Mouse (Mus musculus): ENCODE data around the gene Col4a3. TPM values are rescaled to one million over a fixed set of nuclear protein-coding genes. Genes with fewer than 3 reads are reported as not detected.
A peak's percentile ranks its signal among the peaks of the same experiment; 100 is the strongest.

Col4a3 gene
- polyA plus RNA-seq, 1 experiment from 2014 or later: 0.04 TPM

DNA sequence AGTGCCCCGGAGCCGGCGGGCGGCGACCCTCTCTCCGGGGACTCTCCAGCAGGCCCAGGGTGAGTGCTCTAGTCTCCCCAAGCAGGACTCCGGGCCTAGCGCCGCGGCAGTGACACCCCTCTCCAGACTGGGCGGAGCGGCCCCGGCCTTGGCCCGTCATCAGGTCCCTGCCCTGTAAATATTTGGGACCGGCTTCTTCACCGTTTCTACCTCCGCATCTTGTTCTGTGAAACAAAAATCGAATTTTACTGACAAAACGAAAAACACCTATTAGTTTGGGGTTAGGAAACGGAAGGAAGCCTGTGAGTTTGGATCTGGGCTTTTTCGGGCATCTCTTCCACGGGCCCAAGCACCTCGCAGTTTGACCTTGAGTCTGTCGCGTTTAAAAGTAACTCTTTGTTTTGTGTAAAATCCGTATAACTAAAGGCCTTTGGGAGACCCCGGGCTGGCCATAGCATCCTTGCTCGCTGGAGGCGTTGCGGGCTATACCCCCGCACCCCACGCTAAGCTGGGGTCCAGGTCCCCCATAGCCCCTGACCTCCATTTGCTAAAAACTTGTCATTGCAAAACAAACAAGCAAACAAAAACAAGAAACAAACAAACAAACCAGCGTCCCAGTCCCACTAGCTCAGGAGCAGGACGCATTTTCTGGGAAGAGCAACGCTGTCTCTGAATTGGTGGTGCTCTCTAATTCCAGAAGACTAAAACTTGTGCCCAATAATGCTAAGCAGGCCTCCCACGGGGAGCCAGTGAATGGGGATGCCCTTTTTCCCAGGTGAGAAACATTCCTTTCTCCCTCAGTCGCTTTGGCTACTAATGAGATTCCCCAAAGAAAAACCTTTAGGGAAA lies 138.5 kb downstream of the Col4a3 start:
- Histone ChIP-seq H3K4me1 (peaks cover 12% of the 10 kb centered on the region), H3K27ac (peak overlapping the region; percentile 90), H3K27me3 (ENCODE audit: poor library complexity, severe bottlenecking) (peaks cover 23% of the 10 kb centered on the region), H3K9me3 (no peaks in the 10 kb centered on the region), H3K36me3 (replicated peaks) (peaks cover 21% of the 10 kb centered on the region), H3K4me3 (peak overlapping the region; percentile 65)
- DNase-seq (ENCODE audit: extremely low spot score, low spot score): no peak
- WGBS: 1% methylated on average over 37 of the region's 37 CpGs

DNA sequence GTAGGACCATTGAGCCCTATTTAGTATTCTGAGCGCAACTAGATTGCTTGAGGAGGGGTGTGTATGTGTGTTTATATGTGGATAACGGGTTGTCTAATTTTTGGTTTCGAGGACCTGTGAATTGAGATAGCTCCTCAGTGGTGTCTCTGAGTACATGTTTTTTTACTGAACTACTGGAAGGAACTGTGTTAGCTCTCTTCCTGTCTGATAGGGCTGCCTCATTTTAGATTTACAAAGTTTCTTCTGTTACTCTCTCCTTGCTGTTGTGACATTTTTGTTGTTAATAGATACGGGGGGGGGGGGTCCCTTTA lies 139.1 kb downstream of the Col4a3 start:
- H3K4me1 ChIP-seq: peaks cover 12% of the 10 kb centered on the region
- H3K27ac ChIP-seq: no peak overlapping the region
- DNase-seq (ENCODE audit: extremely low spot score, low spot score): no peak
- WGBS: 48% methylated on average over 4 of the region's 4 CpGs
- peak overlapping the region; percentile 65 for H3K4me3 ChIP-seq
- H3K36me3 ChIP-seq (replicated peaks): peaks cover 27% of the 10 kb centered on the region
- H3K9me3 ChIP-seq: no peaks in the 10 kb centered on the region
- peaks cover 23% of the 10 kb centered on the region for H3K27me3 ChIP-seq (ENCODE audit: poor library complexity, severe bottlenecking)

DNA sequence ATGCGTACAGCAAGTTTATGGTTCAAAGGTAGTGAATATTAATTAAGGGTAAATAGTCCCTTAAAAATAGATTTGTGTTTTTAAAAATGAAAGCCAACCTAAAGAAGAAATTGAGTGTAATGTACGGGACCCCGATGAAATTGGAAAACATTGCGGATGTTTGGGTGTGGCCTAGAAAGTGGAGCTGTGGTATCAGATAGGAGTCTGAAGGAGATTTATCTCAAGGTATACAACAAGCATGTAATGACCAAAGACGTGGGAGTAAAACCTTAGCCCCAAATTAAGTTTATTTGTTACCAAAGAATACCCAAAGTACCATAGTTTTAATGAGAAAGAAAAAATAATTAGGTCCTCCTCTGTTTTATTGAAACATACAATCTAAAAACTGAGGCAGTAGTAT lies 139.8 kb downstream of the Col4a3 start:
- Histone ChIP-seq H3K27me3 (ENCODE audit: poor library complexity, severe bottlenecking) (peaks cover 17% of the 10 kb centered on the region), H3K36me3 (replicated peaks) (peaks cover 33% of the 10 kb centered on the region), H3K27ac (no peak overlapping the region), H3K9me3 (no peaks in the 10 kb centered on the region), H3K4me3 (no peak overlapping the region), H3K4me1 (peaks cover 12% of the 10 kb centered on the region)
- DNase-seq (ENCODE audit: extremely low spot score, low spot score): no peak
- 95% methylated on average over 5 of the region's 5 CpGs for WGBS

- Histone ChIP-seq H3K27me3 (ENCODE audit: poor library complexity, severe bottlenecking) (no peaks in the 10 kb centered on the region), H3K9me3 (no peaks in the 10 kb centered on the region), H3K4me3 (no peak overlapping the region), H3K27ac (no peak overlapping the region), H3K4me1 (no peaks in the 10 kb centered on the region), H3K36me3 (replicated peaks) (peaks cover 91% of the 10 kb centered on the region)
- WGBS: 98% methylated on average over 1 of the region's 1 CpGs
- no peak for DNase-seq (ENCODE audit: extremely low spot score, low spot score)
These were observed 146.6 kb downstream of the Col4a3 start for GRCm38 (mm10) chr1:82733357-82733756.

DNA sequence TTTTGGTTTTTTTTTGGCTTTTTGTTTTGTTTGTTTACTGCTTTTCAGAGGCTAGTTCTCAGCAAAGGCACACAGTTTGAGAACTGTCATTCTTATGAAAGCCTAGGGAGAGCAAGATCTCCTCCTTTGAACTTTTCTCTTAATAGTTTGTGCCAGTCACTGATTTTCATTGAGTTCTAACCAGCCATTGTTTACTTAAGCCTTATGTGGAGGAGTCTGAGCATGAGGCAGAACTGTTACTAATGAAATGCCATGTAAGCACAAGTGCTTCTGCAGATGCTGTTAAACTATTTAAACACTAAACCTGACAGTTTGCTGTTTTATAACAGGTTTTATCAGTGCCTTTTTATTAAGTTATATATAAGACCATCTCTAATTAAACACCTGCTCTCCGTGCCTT lies 151.3 kb downstream of the Col4a3 start:
- no peaks in the 10 kb centered on the region for H3K4me1 ChIP-seq
- H3K9me3 ChIP-seq: no peaks in the 10 kb centered on the region
- 100% methylated on average over 1 of the region's 1 CpGs for WGBS
- H3K27ac ChIP-seq: no peak overlapping the region
- no peak for DNase-seq (ENCODE audit: extremely low spot score, low spot score)
- H3K36me3 ChIP-seq (replicated peaks): peaks cover 72% of the 10 kb centered on the region
- H3K4me3 ChIP-seq: no peak overlapping the region
- H3K27me3 ChIP-seq (ENCODE audit: poor library complexity, severe bottlenecking): no peaks in the 10 kb centered on the region

DNA sequence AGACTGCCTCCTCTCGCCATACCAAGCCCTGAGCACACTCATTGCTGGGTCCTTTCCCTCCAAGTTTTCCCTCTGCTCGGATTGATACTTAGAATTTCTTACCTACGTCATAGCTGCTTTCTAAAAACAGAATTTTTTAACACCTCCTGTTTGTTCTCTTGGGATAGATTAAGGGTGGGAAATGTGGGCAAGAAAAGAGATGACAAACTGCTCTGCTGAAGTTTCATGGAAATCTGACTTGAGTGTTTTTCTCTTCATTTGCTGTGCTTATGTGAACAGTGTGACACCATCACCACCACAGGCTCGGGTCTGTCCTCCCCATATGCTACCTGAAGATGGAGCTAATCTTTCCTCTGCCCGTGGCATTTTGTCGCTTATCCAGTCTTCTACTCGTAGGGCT lies 154.8 kb downstream of the Col4a3 start:
- 93% methylated on average over 7 of the region's 7 CpGs for WGBS
- no peak for DNase-seq (ENCODE audit: extremely low spot score, low spot score)

GRCm38 (mm10) chr1:82743962-82744361 lies 157.2 kb downstream of the Col4a3 start:
- H3K9me3 ChIP-seq: no peaks in the 10 kb centered on the region
- H3K27ac ChIP-seq: no peak overlapping the region
- WGBS: 97% methylated on average over 3 of the region's 3 CpGs
- no peak overlapping the region for H3K4me3 ChIP-seq
- no peak for DNase-seq (ENCODE audit: extremely low spot score, low spot score)
- H3K36me3 ChIP-seq (replicated peaks): peaks cover 33% of the 10 kb centered on the region
- H3K4me1 ChIP-seq: no peaks in the 10 kb centered on the region
- H3K27me3 ChIP-seq (ENCODE audit: poor library complexity, severe bottlenecking): no peaks in the 10 kb centered on the region

More for the DNA sequence above, 154.8 kb downstream of the Col4a3 start:
- H3K4me3 ChIP-seq: no peak overlapping the region
- no peaks in the 10 kb centered on the region for H3K27me3 ChIP-seq (ENCODE audit: poor library complexity, severe bottlenecking)
- no peaks in the 10 kb centered on the region for H3K9me3 ChIP-seq
- H3K36me3 ChIP-seq (replicated peaks): peaks cover 44% of the 10 kb centered on the region
- H3K4me1 ChIP-seq: no peaks in the 10 kb centered on the region
- H3K27ac ChIP-seq: no peak overlapping the region

DNA sequence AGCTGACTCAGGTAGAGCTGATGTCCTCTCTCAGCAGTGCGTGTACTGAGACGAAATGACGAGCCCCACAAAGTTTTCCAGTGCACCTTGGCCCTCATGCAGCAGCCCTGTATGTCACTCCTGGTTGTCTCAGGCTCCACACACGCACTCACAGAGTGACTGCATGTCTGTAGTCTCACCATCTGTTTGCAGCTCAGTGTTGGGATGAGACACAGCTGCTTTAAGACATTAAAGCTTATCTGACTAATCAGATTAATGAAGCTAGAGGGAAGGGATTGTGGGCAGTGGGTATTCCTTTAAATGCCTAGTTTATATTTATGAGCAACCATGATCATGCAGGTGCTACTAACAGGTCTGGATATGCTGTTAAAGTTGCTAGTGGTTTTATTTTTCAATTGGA lies 159.7 kb downstream of the Col4a3 start:
- peaks cover 29% of the 10 kb centered on the region for H3K36me3 ChIP-seq (replicated peaks)
- no peaks in the 10 kb centered on the region for H3K27me3 ChIP-seq (ENCODE audit: poor library complexity, severe bottlenecking)
- no peak overlapping the region for H3K27ac ChIP-seq
- WGBS: 86% methylated on average over 4 of the region's 4 CpGs
- no peak overlapping the region for H3K4me3 ChIP-seq
- DNase-seq (ENCODE audit: extremely low spot score, low spot score): no peak
- no peaks in the 10 kb centered on the region for H3K9me3 ChIP-seq
- H3K4me1 ChIP-seq: no peaks in the 10 kb centered on the region

DNA sequence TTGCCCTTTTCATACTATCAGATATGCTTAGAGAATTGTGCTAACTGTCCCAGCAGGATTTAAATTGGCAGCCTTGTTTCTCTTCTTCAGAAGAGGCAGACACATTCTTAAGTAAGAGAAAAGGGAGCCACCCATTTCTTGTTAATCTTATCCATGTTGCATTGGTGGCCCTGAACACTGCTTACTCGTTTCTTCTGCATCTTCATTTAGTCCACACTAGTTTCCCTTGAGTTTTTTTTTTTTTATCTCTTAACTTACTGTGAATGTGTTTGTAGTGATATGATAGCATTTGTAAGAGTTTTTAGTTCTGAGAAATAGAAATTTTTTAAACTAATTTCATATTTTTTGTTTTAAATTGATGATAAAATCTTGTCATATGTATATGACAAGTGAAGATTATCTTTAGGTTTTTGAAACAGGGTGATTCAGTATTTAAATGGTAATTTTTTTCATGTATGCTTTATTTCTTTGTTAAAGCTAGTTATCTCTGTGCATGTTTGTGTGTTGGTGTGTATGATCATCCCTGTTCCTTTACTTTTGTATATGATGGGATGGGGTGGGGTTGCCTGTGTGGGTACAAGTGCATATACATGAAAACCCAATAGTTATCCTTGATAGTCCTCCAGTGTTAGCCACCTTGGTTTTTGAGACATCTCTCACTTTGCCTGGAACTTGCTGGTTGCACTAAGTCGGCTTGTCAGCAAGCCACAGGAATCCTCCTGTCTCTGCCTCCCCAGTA lies 161.2 kb downstream of the Col4a3 start:
- Histone ChIP-seq H3K27ac (no peak overlapping the region), H3K27me3 (ENCODE audit: poor library complexity, severe bottlenecking) (no peaks in the 10 kb centered on the region), H3K9me3 (no peaks in the 10 kb centered on the region), H3K4me1 (no peaks in the 10 kb centered on the region), H3K36me3 (replicated peaks) (peaks cover 29% of the 10 kb centered on the region), H3K4me3 (no peak overlapping the region)
- no peak for DNase-seq (ENCODE audit: extremely low spot score, low spot score)
- 88% methylated on average over 2 of the region's 2 CpGs for WGBS

DNA sequence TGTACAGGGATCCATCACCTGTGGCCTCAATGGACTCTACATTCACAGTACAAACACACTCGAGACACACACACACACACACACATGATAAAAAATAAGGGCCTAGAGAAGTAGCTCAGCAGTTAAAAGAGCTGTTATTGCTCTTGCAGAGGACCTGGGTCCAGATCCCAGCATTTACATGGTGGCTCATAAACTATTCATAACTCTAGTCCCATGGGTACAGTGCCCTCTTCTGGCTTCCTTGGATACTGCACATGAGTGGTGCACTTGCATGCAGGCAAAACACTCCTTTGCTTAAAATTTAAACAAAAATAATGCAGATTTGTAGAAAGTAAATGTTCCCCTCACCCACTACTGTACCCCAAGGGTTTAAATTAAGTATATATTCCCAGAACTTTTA lies 172.8 kb downstream of the Col4a3 start:
- H3K9me3 ChIP-seq: no peaks in the 10 kb centered on the region
- no peaks in the 10 kb centered on the region for H3K27me3 ChIP-seq (ENCODE audit: poor library complexity, severe bottlenecking)
- H3K27ac ChIP-seq: no peak overlapping the region
- no peaks in the 10 kb centered on the region for H3K4me1 ChIP-seq
- WGBS: 90% methylated on average over 1 of the region's 1 CpGs
- H3K4me3 ChIP-seq: no peak overlapping the region
- no peak for DNase-seq (ENCODE audit: extremely low spot score, low spot score)
- peaks cover 57% of the 10 kb centered on the region for H3K36me3 ChIP-seq (replicated peaks)

DNA sequence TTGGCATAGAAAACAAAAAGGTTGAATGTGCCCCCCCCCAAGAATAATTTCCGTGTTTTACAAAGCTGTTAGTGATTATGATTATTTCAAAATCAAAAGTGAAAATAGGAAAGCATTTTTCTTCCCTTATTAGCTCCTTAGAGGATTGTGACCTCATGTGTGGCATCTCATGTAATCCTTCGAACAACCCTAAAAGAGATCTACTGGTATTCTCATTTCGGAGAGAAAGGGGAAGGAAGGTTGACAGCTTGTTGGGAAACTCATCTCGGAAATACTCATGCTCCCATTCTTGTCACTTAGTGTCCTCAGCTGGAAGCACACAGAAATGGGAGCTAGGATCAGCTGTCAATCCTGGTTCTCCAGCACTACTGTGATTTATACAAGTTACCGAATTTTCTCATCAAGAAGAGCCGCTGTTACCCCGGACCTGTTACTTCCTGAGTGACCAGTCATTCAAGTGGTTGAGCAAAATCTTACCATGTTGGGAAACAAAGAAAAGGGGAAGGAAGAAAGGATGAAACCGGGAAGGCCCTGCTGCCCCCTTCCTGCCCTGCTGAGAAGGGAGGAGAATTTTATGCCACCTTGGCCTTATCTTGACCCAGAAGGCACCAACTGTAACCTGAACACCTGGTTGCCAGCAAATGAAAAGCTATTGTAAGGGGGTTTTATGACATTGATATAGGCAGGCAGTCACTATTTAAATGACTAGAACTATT lies 174.9 kb downstream of the Col4a3 start:
- DNase-seq (ENCODE audit: extremely low spot score, low spot score): no peak
- no peaks in the 10 kb centered on the region for H3K27me3 ChIP-seq (ENCODE audit: poor library complexity, severe bottlenecking)
- H3K36me3 ChIP-seq (replicated peaks): peaks cover 40% of the 10 kb centered on the region
- no peak overlapping the region for H3K4me3 ChIP-seq
- 95% methylated on average over 8 of the region's 8 CpGs for WGBS
- no peaks in the 10 kb centered on the region for H3K4me1 ChIP-seq
- no peaks in the 10 kb centered on the region for H3K9me3 ChIP-seq
- no peak overlapping the region for H3K27ac ChIP-seq

DNA sequence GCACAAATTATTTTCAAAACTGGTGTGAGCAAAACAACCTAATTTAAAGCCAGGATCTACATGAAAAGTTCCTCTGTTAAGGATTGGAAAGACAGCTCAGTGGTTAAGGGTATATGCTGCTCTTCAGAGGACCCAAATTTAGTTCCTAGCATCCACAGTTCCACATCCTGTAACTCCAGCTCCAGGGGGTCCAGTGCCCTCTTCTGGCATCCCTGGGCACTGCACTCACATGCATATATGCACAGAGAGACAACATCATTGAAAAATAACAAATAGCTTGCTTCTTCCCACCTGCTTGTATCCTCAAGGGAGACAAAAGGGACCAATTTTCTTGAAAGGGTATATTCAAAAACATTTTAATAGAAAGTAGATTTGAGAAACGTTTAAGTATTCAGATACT lies 175.6 kb downstream of the Col4a3 start:
- H3K4me1 ChIP-seq: no peaks in the 10 kb centered on the region
- H3K4me3 ChIP-seq: no peak overlapping the region
- peaks cover 36% of the 10 kb centered on the region for H3K36me3 ChIP-seq (replicated peaks)
- whole genome bisulfite sequencing: 79% methylated on average over 1 of the region's 1 CpGs
- H3K27me3 ChIP-seq (ENCODE audit: poor library complexity, severe bottlenecking): no peaks in the 10 kb centered on the region
- no peak overlapping the region for H3K27ac ChIP-seq
- no peak for DNase-seq (ENCODE audit: extremely low spot score, low spot score)
- H3K9me3 ChIP-seq: no peaks in the 10 kb centered on the region

GRCm38 (mm10) chr1:82766227-82766626 lies 179.5 kb downstream of the Col4a3 start:
- Histone ChIP-seq H3K9me3 (no peaks in the 10 kb centered on the region), H3K27me3 (ENCODE audit: poor library complexity, severe bottlenecking) (no peaks in the 10 kb centered on the region), H3K27ac (no peak overlapping the region), H3K4me1 (no peaks in the 10 kb centered on the region), H3K4me3 (no peak overlapping the region), H3K36me3 (replicated peaks) (peaks cover 17% of the 10 kb centered on the region)
- WGBS: 81% methylated on average over 1 of the region's 1 CpGs
- no peak for DNase-seq (ENCODE audit: extremely low spot score, low spot score)
